In the genomic region with DNA sequence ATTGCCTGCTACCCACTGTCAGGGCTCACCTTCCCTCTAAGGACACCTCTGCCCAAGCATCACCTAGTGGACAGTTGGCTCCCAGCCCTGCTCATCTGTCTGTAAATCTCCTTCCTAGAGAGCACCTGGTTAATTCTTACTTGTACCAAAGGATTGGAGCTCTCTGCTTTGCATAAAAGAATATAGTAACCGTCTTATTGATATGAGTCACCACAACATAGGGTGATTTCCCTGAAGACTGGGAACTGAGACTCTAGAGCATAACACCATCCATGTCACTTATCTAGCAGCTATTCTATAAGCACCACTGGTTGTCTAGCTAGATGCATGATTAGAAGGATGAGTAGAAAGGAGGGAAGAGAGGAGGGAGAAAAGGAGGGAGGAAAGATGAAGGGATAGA, we compare ENCODE assay signal across 25 mouse cellular contexts. TPM values are rescaled to one million over a fixed set of nuclear protein-coding genes. Genes with fewer than 3 reads are reported as not detected.
"Had no signal": no experiment of that assay in that cellular context is flagged by ENCODE, and none has a peak within 500 bp of the region (broad histone marks: within the 10 kb centered on the region; RNA-seq: fewer than 3 reads in every experiment).

No protein-coding gene starts in this region.

- H3K27ac ChIP-seq: neural tube, embryonic 13.5 days; neural tube, embryonic 15.5 days; stomach, embryonic 15.5 days; stomach, postnatal 0 days had no signal

- H3K4me1 ChIP-seq: stomach, embryonic 15.5 days had no signal

- DNase-seq: retina, postnatal 1 day; right cerebral cortex, adult 18-20 months; right cerebral cortex, postnatal 14 days; right cerebral cortex, postnatal 25 days; right cerebral cortex, postnatal 4 days; spleen, adult 18-20 months; thymus, adult 18-20 months; thymus, adult 2 months; thymus, postnatal 14 days; thymus, postnatal 25 days; thymus, postnatal 36 days; thymus, postnatal 4 days had no signal

- H3K4me2 ChIP-seq: neural tube, embryonic 13.5 days; neural tube, embryonic 15.5 days; stomach, embryonic 15.5 days had no signal

- H3K4me3 ChIP-seq: neural tube, embryonic 13.5 days; neural tube, embryonic 15.5 days; stomach, embryonic 15.5 days had no signal

- H3K9ac ChIP-seq: neural tube, embryonic 13.5 days; neural tube, embryonic 15.5 days; stomach, embryonic 15.5 days had no signal

- H3K36me3 ChIP-seq: neural tube, embryonic 13.5 days; neural tube, embryonic 15.5 days; stomach, embryonic 15.5 days had no signal

- H3K27me3 ChIP-seq: neural tube, embryonic 13.5 days; neural tube, embryonic 15.5 days; stomach, embryonic 15.5 days had no signal

- H3K9me3 ChIP-seq: neural tube, embryonic 13.5 days; neural tube, embryonic 15.5 days; stomach, embryonic 15.5 days had no signal

RNA-seq across cellular contexts. Expression of gene Krtap16-1, which starts 3.0 kb away (rescaled TPM):
- total RNA-seq: neutrophil, adult 5-6 weeks had no signal
- polyA plus RNA-seq: neural tube, embryonic 13.5 days; small intestine, adult 2 months; spleen, adult 2 months; stomach, embryonic 14.5 days; stomach, embryonic 15.5 days; stomach, embryonic 16.5 days; thymus, adult 2 months; thymus, postnatal 0 days; urinary bladder, adult 2 months had no signal

RNA-seq across cellular contexts. Expression of gene Krtap29-1, which starts 4.6 kb away (rescaled TPM):
- total RNA-seq: neutrophil, adult 5-6 weeks had no signal
- polyA plus RNA-seq: neural tube, embryonic 13.5 days; neural tube, embryonic 14.5 days; neural tube, embryonic 15.5 days; small intestine, adult 2 months; spleen, adult 2 months; stomach, embryonic 14.5 days; stomach, embryonic 15.5 days; stomach, embryonic 16.5 days; stomach, postnatal 0 days; testis, adult 2 months; thymus, adult 2 months; thymus, postnatal 0 days; urinary bladder, adult 2 months had no signal

RNA-seq across cellular contexts. Expression of gene Krtap17-1, which starts 10.4 kb away (rescaled TPM):
- total RNA-seq: neutrophil, adult 5-6 weeks had no signal
- polyA plus RNA-seq: neural tube, embryonic 13.5 days; small intestine, adult 2 months; spleen, adult 2 months; stomach, embryonic 14.5 days; stomach, embryonic 15.5 days; stomach, embryonic 16.5 days; thymus, postnatal 0 days; urinary bladder, adult 2 months had no signal

RNA-seq across cellular contexts. Expression of gene Krt33a, which starts 32.6 kb away (rescaled TPM):
- total RNA-seq: neutrophil, adult 5-6 weeks had no signal
- polyA plus RNA-seq: neural tube, embryonic 13.5 days; neural tube, embryonic 14.5 days; neural tube, embryonic 15.5 days; small intestine, adult 2 months; spleen, adult 2 months; stomach, embryonic 14.5 days; testis, adult 2 months had no signal

RNA-seq across cellular contexts. Expression of gene Krtap9-5, which starts 35.2 kb away (rescaled TPM):
- total RNA-seq: neutrophil, adult 5-6 weeks had no signal
- polyA plus RNA-seq: neural tube, embryonic 13.5 days; neural tube, embryonic 14.5 days; neural tube, embryonic 15.5 days; small intestine, adult 2 months; spleen, adult 2 months; stomach, embryonic 14.5 days; stomach, embryonic 15.5 days; stomach, embryonic 16.5 days; stomach, postnatal 0 days; testis, adult 2 months; thymus, adult 2 months; thymus, postnatal 0 days; urinary bladder, adult 2 months had no signal
